Mouse (Mus musculus) embryo, embryonic 9.5 days (tissue): Measurements from ENCODE around the gene Tmsb4x.

Experiments used
- DNase-seq: peaks from one replicate; pipeline ENCODE4 v3.0.0-alpha.2; 2017; ENCODE audit errors: extremely low spot score

The Tmsb4x gene

GRCm38 (mm10) chrX:167208978-167209754 is at the start of gene Tmsb4x:
Gene Tmsb4x, minus strand, starts transcription at chrX:167209315.
- DNase-seq = peak; percentile 81

GRCm38 (mm10) chrX:167241736-167242135 is 32.6 kb upstream of the Tmsb4x start:
- DNase-seq = no peak

DNA sequence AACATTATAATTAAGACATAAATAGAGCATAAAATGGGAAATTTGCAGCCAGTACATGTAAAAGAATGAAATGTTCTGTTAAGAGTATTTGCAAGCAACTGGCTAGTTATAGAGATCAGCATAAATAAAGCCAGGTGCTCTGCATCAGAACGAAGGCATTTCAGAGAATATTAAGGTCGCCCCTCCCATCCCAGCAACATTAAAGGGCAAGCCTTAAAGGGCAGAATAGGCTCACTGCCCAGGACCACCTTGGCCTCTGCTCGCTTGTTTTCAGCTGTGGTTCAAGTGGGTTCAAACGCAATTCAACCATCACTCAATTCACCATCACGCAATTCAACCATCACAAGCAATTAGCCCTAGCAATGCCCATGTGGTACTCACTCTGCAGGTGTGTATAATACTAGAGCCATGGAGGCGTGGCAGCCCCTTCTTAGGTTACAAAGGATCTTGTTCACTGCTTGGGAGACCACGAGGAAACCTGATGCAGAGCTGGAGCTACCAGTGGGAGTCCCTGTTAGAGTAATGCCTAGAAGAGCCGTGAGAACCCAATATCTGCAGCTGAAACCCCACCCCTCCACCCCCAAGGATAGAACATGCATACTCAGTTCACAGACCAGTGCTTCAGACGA is 30.3 kb upstream of the Tmsb4x start:
- no peak for DNase-seq

- peak; percentile 50 for DNase-seq
These were observed 24.1 kb upstream of the Tmsb4x start for GRCm38 (mm10) chrX:167233104-167233687.

DNA sequence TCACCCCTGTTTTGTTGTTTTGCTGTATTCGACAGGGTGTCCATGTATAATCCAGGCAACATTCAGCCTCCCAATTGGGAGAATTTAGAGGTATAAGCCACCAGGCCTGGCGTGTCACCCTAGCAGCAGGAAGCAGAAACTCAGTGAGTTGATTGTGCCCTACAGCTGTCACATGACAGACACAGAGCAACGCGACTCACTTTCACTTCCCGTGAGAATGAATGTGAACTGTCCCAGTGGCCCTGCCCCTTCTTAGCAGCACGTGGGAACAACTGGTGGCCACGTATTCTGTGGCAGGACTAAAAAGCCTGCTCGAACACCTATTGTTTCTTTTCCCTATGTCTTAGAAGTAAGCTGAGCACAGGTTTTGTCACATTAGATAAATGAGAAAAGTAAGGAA is 22.0 kb upstream of the Tmsb4x start:
- no peak for DNase-seq

GRCm38 (mm10) chrX:167229819-167230218 is 20.7 kb upstream of the Tmsb4x start:
- no peak for DNase-seq

DNA sequence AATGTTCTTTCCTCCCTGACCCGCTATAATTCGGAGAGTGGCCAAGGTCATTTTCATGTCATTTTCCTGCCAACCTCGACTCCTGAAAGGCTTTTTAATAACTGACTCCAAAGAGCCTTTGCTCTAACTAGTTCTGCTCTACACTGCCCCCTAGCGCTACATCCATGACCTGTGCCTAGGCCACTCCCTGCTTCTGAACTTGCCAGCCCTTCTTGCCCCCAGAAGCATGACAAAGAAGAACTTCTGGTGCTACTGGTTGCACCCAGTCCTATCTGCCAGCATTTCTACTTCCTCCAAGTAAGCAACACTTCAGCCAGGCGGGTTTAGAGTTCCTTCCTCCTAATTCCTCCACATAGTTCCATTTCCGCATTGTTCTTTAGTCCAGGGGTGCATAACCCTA is 20.1 kb upstream of the Tmsb4x start:
- DNase-seq = peak; percentile 50

DNA sequence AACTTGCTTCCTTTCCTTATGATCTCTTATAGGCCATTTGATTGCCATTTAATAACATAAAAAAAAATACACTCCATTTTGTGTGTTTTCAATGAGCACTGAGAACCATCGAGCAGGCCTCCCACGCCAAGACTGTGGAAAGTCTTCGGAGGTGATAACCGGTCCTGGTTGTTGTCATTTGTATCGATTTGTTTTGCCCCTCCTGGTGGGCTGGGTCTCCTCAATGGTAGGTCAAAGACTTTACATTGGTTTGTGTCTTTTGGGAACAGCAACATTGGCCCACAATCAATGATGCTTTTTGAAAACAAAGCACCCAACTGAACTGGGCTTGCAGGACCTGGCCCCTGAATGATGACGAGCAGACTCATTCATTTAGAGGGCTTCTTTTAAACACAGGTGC is 18.6 kb upstream of the Tmsb4x start:
- DNase-seq = no peak

DNA sequence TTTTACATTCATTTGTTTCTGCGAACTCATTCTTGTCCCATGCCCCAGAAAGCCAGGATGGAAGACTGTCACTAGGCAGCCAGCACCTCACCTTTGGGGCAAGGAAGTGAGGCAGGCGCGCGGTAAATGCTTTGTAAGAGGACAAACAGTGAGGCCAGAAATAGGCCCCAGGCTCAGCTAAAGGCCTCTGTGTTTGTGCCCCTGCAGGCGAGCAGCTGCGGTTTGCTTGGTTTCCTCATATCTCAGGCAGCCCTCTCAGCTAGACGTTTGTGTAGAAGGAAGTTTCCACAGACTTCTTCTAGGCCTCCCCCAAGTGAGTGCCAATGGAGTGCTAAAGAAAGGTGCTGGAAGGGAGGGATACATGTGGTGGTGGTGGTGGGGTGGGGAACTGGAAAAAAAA is 18.0 kb upstream of the Tmsb4x start:
- DNase-seq = no peak

DNA sequence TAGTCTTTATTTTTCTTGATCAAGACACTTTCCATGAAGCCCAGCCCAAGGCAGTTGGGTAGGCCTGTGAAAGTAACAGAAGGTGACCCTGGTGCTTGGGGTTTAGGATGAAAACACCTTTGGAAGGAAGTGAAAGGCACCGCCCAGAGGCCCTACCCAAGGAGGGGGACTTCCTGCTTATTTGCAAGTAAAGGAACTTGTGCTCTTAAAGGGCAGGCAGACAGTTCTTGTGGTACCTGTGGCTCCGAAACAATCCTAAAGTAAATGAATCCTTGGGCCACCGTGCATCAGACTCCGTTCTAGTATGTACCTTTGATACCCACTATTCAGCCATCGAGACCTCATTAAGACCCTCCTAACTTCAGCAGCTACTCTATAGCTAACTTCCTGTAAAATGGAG is 17.5 kb upstream of the Tmsb4x start:
- no peak for DNase-seq

- DNase-seq = peak; percentile 12
These were observed 3.6 kb upstream of the Tmsb4x start for GRCm38 (mm10) chrX:167212707-167213106.

GRCm38 (mm10) chrX:167211871-167212555 is 2.9 kb upstream of the Tmsb4x start:
- no peak for DNase-seq

GRCm38 (mm10) chrX:167210319-167210728 is 1.2 kb upstream of the Tmsb4x start:
- DNase-seq = no peak

- no peak for DNase-seq
These were observed 713 bp upstream of the Tmsb4x start for GRCm38 (mm10) chrX:167209828-167210227.

DNA sequence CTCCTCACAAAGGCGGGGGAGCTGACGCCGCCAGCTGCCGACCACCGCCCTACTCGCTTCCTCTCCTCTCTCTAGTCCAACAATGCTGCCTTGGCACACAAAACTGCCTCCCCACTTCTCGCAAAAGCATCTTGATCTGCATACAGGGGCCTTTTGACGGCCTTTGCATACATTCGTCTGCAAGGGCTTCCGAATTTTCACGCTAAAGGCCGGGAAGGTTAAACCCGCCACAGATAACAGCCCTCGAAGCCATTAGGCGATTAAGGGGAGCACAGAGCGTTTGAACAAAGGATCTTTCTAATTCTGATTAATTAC is 652 bp downstream of the Tmsb4x start:
- DNase-seq = peak; percentile 27

DNA sequence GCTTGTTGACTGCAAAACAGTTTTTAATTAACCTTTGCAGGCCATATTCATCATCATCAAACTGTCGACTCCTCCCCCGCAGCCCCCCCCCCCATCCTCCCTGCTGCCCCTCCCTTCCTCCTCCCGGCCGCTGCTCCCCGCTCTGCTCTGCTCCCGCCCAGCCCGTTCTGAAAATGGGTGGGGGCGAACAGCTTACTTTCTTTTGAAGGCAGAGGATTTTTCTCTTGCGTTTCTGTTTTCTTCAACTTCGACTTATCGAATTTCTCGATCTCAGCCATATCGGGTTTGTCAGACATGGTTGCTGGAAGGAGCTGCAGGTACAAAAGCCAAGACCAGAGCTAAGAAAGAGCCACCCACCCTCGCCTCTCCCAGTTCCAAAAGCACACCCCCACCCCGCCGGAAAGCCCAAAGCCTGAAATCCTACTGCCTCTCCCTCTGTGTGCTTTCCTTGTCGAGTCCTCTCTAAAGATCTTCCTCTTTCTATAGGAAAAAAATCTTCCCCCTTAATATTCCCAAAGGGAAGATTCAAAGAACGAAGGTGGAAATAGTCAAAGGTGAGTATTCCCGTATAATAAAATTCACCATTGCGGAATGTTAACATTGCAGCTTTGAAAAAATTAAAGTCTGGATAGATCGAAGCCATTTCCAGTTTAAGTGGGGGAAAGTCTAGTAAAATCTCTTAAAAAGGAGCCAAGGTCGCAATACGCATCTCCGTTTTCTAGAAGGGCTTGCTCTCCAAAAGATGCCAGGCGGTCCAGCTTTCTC is 1.2 kb downstream of the Tmsb4x start:
- DNase-seq = peak; percentile 33

DNA sequence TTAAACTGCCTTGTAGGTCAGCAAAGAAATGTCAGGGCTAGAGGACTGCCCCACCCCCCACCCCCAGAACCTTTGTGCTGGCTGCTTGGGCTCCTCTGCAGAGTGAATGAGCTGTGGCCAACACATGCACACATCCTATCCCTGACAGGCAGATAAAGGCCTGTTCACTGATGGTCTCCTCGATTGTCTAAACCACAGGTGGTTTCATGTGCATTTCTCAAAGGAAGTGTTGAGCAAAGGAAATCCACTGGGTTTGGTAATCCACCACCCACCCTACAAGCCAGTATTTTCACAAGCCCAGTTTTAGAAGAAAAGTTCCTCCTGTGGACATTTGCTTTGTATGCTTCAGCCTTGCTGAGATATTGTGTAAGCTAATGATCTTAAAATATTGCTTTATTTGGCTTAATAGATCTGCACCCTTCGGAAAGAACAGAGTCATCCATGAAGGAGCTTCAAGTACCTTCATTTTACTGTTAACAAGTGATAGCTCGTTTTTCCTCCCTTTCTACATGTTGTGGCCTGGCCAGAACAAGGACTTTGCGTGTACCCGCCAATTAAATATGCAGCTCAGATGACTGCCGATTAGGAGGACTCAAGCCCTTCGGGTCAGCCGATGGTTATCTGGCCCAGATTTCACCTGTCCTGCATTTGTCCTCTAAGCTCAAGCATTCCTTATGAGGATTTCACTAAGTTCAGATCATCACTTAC is 3.1 kb downstream of the Tmsb4x start:
- DNase-seq = peak; percentile 14

DNA sequence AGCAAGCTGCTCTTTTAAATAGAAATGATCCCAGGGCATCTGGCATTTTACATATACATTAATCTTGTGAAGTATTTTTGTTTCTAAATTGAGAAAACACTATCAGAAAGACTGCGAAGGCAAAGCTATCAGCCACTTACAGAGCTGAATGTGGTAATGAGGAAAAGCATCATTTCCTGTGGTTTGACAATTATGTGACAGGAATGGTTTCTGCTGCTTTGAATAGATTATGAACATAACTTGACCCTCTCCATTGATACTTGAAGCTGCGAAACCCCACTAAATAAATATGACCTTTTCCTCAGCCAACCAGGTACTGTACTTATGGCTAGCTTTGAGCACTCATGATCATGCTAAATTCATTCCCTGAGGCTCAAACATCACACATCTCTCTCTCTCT is 7.8 kb downstream of the Tmsb4x start:
- DNase-seq = no peak

DNA sequence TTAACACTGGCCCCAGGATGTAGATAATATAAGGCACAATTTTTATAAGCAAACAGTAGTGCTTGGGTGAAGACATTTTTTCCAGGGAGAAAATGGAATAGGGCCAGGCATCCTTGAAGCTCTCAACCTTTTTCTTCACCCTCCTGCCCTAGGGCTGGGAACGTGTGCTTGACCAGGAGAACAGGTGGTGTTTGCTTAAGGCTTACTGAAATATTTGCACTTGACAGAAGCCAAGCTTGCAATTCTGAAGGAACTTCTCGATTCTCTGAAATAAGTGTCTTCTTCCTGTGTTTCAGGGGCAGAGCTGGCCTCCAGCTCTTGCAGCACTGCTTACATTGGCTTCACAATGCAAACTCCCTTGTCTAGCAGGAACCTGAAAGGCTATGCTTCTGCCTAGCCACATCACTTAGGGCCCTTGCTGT is 13.9 kb downstream of the Tmsb4x start:
- DNase-seq = no peak

DNA sequence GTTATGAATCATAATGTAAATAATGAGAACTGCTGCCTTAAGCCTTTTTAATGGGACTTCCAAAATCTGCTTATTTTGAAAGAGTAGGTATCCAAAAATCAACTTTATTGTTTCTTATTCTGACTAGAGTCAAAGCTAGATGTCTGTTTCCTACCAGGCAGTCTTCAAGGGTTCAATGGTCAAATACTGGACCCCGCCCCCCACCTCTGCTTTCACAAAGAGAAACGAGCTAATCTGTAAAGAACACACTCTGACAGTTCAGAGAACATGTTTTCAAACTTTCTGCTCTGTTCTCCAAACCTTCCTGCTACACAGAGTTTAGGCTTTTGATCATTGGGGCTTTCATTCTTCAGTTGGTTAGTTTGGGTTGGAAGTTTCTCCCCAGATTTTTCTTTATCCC is 22.8 kb downstream of the Tmsb4x start:
- no peak for DNase-seq

DNA sequence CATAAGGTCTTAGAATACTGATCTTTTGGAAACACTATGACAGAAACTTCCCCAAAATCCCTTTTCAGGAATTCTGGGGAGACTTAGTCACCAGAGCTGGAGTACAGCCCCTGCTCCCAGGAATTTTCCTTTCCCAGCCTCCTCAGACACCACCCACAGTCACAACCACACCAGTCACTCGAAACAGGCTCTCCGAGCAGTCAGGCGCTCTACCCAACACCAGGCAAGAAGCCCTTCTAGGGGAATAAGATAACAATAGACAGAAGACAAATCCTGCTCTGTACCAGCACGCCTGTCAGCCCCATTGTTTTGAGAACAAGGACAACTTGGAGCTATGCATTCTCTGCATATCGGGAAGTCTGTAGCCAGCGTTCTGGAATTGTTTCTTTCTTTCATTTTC is 25.6 kb downstream of the Tmsb4x start:
- no peak for DNase-seq
